Mouse (Mus musculus) frontal cortex, adult (tissue): ENCODE data around the gene Nkg7.
A peak's percentile ranks its signal among the peaks of the same experiment; 100 is the strongest.

Experiments
- ATAC-seq: cut with Nextera tagmentation; 2 replicates; pipeline ENCODE4 v1.9.2; 2017; ENCODE audit warnings: mild to moderate bottlenecking, moderate library complexity, mixed read lengths; ENCODE audit not compliant: low TSS enrichment

Gene Nkg7

GRCm38 (mm10) chr7:43447801-43448200 lies 10.9 kb downstream of the Nkg7 start:
- ATAC-seq: no peak

DNA sequence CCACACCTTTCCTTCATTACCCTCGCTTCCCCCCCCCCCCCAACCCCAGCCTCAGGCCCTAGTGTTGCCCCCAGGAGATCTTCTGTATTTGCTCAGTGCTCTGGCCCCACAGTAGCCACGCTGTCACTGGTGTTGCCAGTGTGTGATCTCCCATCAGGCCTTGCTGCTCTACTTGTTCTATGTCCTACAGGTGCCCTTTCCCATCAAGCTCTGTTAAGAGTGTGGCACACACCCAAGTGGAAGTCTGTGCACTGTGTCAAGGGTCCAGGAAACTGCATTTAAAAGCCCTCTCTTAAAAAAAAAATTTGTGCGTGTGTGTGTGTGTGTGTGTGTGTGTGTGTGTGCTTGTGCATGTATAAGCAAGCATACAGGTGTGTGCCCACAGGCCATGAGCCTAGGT lies 11.4 kb downstream of the Nkg7 start:
- ATAC-seq: no peak

DNA sequence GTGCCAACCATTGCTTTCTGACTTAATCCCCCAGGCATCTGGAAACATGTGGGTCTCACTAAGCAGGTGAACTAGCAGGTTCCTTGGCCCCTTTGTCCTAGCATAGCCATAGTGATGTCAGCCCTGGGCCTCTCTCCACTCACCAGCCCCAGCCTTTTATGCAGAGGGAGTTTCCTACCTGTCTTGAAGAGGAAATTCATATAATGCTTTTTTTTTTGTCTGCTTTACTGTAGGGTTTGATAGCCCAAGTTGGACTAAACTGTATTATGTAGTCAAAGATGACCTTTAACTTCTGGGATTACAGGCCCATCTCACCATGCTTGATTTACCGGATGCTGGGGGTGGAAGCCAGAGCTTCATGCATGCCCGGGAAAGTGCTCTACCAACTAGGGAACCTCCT lies 12.9 kb downstream of the Nkg7 start:
- ATAC-seq: no peak

GRCm38 (mm10) chr7:43451726-43452125 lies 14.9 kb downstream of the Nkg7 start:
- no peak for ATAC-seq

DNA sequence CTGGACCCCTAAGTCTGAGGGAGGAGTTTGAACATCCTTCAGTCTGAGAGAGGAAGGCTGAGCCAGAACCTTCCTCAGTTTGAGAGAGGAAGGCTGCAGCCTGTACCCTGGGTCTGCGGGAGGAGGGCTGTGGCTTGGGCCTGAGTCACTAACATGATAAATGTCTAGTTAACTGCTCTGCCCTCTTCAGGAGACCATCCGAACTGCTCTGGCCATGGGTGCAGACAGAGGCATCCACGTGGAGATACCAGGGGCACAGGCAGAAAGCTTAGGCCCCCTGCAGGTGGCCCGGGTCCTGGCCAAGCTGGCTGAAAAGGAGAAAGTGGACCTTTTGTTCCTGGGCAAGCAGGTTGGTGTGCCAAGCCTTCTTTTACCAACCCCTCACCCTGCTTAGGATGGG lies 15.7 kb downstream of the Nkg7 start:
- no peak for ATAC-seq

DNA sequence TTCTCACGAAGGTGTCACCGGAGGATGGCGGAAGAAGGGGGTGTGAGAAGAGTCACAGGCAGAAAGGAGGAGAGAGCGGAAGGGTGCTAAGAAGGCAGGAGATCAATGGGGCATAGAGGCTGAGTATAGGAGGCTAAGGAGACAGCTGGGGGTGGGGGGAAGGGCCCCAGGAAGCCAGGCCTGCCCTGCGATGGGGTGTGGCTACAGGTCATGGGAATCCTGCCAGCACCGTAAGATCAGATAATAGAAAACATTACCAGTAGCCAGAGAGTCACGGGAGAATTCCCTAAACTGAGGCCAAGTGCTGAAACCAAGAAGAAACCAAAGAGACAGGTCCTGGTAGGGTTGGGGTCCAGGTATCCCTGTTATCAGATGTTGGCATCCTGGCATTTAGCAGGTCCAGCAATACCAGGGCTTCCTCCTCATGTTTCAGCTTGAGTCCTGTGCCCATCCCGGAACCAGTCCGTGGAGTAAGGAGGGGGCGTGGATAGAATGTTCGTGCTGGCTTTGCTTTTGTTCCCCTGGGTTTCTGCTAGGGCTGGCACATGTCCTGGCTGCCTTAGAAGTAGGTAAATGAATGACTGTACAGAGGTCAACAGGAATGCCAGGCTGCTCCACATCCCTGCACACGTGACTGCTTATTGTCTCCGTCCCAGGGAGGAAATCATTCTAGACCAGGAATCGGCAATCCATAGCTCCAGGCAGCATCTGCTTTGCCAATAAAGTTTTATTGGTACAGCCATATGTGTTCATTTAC lies 16.9 kb downstream of the Nkg7 start:
- no peak for ATAC-seq

DNA sequence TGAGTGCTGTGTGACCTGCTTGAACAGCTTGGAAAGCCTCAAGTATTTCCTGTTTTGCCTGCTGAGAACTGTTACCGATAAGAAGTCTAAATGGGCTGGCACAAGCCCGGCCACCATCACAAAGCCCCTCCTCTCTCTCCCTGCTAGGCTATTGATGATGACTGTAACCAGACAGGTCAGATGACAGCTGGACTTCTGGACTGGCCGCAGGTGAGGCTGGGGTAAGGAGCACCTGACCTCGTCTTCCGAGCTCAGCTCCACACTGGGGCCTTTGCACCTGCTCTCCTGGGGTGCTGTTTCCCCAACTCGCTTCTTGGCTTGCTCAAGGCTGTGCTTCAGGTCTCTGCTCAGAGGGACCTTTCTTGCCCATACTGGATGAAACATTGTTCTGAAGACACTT lies 17.5 kb downstream of the Nkg7 start:
- no peak for ATAC-seq

- ATAC-seq: no peak
Measured at GRCm38 (mm10) chr7:43462851-43463250, 26.0 kb downstream of the Nkg7 start, which contains the start of gene Vsig10l. Gene Vsig10l (plus strand): TSS chr7:43463151.

DNA sequence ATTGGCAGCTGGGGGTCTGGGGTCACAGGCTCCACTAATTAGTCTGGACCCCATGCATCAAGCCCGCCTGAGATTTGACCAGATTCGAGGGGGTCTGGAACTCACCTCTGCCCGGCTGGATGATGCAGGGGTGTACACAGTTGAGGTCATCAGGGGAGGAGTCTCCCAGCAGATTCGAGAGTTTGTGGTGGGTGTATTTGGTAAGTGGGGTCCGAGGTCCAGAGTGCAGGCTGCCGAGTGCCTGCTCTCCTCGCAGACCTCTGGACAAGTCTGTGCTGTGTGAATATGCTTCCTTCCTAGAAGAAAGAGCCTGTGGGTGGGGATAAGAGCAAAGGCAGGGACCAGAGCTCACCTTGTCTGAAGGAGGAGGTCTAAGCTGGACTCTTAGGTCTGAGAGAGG lies 27.1 kb downstream of the Nkg7 start:
- no peak for ATAC-seq

DNA sequence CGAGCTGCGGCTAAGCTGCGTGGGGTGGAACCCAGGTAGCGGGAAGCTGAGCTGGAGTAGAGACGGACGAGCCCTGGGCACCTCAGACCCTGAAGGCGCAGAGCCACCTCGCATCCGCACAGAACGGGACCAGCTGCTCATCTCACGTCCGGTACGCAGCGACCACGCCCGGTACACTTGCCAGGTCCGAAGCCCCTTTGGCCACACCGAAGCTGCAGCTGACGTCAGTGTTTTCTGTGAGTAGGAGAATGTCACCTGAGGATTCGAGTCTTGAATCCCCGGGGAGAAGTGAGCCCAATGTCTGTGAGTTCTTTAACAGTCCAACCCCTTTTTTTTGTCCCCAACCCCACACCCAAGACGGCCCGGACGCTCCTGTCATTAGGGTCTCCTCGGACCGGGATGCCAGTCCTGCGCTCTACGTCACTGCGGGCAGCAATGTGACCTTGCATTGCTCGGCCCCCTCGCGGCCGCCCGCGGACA lies 28.0 kb downstream of the Nkg7 start:
- ATAC-seq: no peak

- ATAC-seq: peak; percentile 76
Measured at GRCm38 (mm10) chr7:43465344-43466098, 28.6 kb downstream of the Nkg7 start.

DNA sequence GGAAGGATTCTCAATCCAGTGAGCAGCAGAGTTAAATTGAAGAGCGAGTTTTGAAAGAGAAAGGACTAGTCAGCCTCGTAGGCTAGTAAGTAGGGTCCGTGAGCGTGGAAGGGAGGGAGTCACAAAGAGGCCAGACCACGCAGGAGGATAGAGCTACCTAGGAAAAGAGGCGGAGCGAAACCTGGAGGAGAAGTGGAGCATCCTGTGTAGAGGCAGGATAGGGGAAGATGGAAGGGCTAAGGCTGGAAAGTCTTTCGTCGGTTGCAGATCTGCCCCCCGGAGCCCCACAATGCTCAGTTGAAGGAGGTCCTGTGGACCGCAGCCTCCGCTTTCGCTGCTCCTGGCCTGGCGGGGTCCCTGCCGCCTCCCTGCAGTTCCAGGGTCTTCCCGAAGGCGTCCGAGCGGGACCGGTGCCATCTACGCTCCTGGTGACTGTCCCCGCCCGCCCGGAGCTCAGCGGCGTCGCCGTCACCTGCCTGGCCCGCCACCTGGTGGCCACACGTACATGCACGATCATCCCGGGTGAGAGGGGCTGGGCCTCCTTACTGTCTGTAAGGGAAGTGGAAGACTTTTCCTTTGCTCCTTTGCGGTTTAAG lies 29.3 kb downstream of the Nkg7 start:
- peak; percentile 82 for ATAC-seq

DNA sequence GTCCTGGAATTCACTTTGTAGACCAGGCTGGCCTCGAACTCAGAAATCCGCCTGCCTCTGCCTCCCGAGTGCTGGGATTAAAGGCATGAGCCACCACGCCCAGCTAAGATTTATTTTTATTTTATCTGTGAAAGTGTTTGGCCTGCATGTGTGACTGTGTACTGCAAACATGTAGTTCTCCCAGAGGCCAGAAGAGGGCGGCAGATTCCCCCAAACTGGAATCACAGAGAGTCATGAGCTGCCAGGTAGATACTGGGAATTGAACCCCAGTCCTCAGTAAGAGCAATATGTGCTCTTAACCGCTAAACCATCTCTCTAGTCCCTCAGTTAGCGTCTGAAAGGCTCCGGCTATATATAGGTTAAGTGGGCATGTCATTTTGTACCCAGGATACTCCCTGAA lies 33.5 kb downstream of the Nkg7 start:
- no peak for ATAC-seq

DNA sequence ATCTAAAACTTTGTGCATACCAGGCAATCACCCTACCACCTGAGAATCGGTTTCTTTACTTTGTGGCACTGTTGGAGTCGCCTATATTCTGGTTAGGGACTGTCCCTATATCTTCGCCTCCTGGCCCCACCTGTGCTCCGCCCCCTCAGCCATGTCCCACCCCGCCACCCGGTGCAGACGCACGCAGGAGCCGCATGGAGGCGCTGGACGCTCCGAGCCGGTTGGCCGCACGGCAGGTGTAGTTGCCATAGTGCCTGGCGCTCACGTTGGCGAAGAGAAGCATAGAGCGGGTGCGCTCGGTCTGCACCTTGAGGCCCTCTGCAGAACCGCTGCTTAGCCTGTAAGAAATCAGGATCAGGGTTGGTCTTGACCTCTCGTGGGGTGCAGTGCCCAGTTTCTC lies 38.8 kb downstream of the Nkg7 start:
- no peak for ATAC-seq

DNA sequence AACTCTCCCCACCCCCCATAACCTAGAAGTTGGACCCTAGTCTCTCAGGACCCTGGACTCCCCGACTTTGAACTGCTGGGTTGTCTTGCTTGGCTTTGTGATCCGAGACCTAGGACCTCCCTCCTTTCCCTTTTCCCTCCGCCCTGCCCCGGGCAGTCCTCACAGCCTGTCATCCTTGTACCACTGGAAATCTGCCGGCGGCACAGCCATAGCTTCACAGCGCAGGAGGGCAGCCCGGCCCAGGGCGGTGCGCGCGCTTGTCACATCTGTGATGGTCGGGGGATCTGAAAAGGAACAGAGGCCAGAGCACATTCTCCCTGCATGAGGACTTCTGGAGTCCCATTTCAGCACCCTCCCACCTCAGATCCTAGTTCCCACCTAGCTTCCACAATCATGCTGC lies 39.5 kb downstream of the Nkg7 start:
- no peak for ATAC-seq

- peak; percentile 92 for ATAC-seq
Measured at GRCm38 (mm10) chr7:43481191-43481590, 44.3 kb downstream of the Nkg7 start.

DNA sequence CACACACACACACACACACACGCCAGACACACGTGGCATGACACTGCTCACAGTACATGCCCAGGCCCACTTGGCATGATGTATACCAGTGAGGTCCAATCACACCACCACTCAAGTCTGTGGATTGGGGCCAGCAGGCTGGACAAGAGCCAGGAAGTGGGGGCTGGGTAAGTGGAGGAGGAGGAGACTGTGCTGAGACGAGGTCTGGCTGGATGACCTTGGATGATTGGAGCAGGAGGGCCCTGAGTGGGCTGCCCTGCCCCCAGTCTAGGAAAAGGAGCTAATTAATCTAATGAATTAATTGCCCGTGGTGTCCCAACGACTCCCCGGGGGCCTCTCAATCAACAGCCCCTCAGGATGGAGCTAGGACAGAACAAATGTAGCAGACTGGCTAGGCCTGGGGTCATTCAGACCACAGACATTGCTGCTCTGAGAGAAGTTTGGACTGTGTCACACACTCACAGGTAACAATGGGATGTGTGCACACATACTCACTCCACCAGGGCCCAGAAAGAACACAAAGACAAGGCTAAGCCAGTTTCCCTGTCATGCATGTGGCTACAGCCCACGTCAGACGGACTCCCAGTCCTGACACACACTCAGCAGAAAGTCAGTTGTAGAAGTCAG lies 45.3 kb downstream of the Nkg7 start:
- no peak for ATAC-seq

- ATAC-seq: no peak
Measured at GRCm38 (mm10) chr7:43483236-43483635, 46.4 kb downstream of the Nkg7 start.
